Mouse (Mus musculus) heart, postnatal 4 days (tissue): ENCODE measurements around the gene Fkrp. TPM values are rescaled to one million over a fixed set of nuclear protein-coding genes. Genes with fewer than 3 reads are reported as not detected.
A peak's percentile ranks its signal among the peaks of the same experiment; 100 is the strongest.

Experiments used
- DNase-seq: peaks from one replicate; pipeline ENCODE4 v3.0.0; 2021
- total RNA-seq, 2 experiments: library from RNA; stranded (reverse); gene quantifications; 2 replicates each; pipeline ENCODE4 v1.2.3; 2021

Gene Fkrp
- total RNA-seq, 2 experiments from 2014 or later, result 45.0 to 49.2 TPM

- no peak for DNase-seq
Measured at GRCm38 (mm10) chr7:16792316-16792715, 24.2 kb downstream of the Fkrp start.

GRCm38 (mm10) chr7:16785541-16786083 is 30.9 kb downstream of the Fkrp start:
- DNase-seq, result no peak

- DNase-seq, result no peak
Measured at GRCm38 (mm10) chr7:16784498-16784976, 32.0 kb downstream of the Fkrp start.

GRCm38 (mm10) chr7:16783758-16784415 is 32.6 kb downstream of the Fkrp start:
- DNase-seq, result peak; percentile 75

- peak; percentile 21 for DNase-seq
Measured at GRCm38 (mm10) chr7:16783224-16783688, 33.3 kb downstream of the Fkrp start.

GRCm38 (mm10) chr7:16782555-16783125 is 33.9 kb downstream of the Fkrp start:
- no peak for DNase-seq

- peak; percentile 26 for DNase-seq
Measured at GRCm38 (mm10) chr7:16781816-16782554, 34.5 kb downstream of the Fkrp start.

- no peak for DNase-seq
Measured at GRCm38 (mm10) chr7:16781555-16781815, 35.0 kb downstream of the Fkrp start.

- DNase-seq, result peak; percentile 91
Measured at GRCm38 (mm10) chr7:16780825-16781554, 35.5 kb downstream of the Fkrp start, which contains the start of gene Slc1a5. TSS of gene Slc1a5 (plus strand) at chr7:16781340.

GRCm38 (mm10) chr7:16780076-16780475 is 36.5 kb downstream of the Fkrp start:
- DNase-seq, result peak; percentile 26

GRCm38 (mm10) chr7:16775888-16776287 is 40.6 kb downstream of the Fkrp start:
- no peak for DNase-seq

- no peak for DNase-seq
Measured at GRCm38 (mm10) chr7:16766443-16766842, 50.1 kb downstream of the Fkrp start.

- DNase-seq, result no peak
Measured at GRCm38 (mm10) chr7:16763463-16764218, 52.9 kb downstream of the Fkrp start.

GRCm38 (mm10) chr7:16761630-16762029 is 54.9 kb downstream of the Fkrp start:
- DNase-seq, result peak; percentile 20

- peak; percentile 78 for DNase-seq
Measured at GRCm38 (mm10) chr7:16761005-16761481, 55.5 kb downstream of the Fkrp start.

- peak; percentile 64 for DNase-seq
Measured at GRCm38 (mm10) chr7:16760292-16760691, 56.2 kb downstream of the Fkrp start.

Other genes starting within 250 kb of the Fkrp start
- gene Arhgap35, start 201.7 kb downstream of the Fkrp start, total RNA-seq, result 10 to 100 TPM; 71.9 to 74.5 TPM
- under 1 TPM; 0.38 to 0.64 TPM for gene Ceacam15, start 141.0 kb downstream of the Fkrp start, total RNA-seq
- not detected for gene Ceacam9, start 94.8 kb downstream of the Fkrp start, total RNA-seq
- gene Ap2s1, start 78.3 kb downstream of the Fkrp start, total RNA-seq, result 100 to 1,000 TPM; 127 to 129 TPM
- 10 to 100 TPM; 28.4 to 28.7 TPM for gene Slc1a5, start 35.4 kb downstream of the Fkrp start, total RNA-seq
- gene Strn4, start 843 bp downstream of the Fkrp start, total RNA-seq, result 10 to 100 TPM; 87.0 to 99.9 TPM
- gene Prkd2, start 26.2 kb upstream of the Fkrp start, total RNA-seq, result 10 to 100 TPM; 23.0 to 23.4 TPM
- 10 to 100 TPM; 45.2 to 48.6 TPM for gene Dact3, start 58.6 kb upstream of the Fkrp start, total RNA-seq
- 1 to 10 TPM; 1.4 to 1.8 TPM for gene Gng8, start 75.1 kb upstream of the Fkrp start, total RNA-seq
- gene Ptgir, start 89.8 kb upstream of the Fkrp start, total RNA-seq, result 1 to 10 TPM; 1.9 to 2.7 TPM
- gene Calm3, start 107.4 kb upstream of the Fkrp start, total RNA-seq, result 100 to 1,000 TPM; 309 to 310 TPM
- 1 to 10 TPM; 6.3 to 7.3 TPM for gene Pnmal2, start 128.0 kb upstream of the Fkrp start, total RNA-seq
- not detected for gene Pnmal1, start 142.9 kb upstream of the Fkrp start, total RNA-seq
- under 1 TPM in 1 of 2 experiments, not detected in 1; 0.05 TPM for gene Gm42372, start 166.4 kb upstream of the Fkrp start, total RNA-seq
- gene Ccdc8, start 176.0 kb upstream of the Fkrp start, total RNA-seq, result 10 to 100 TPM; 22.0 to 24.5 TPM
- 100 to 1,000 TPM; 109 TPM for gene Ppp5c, start 211.2 kb upstream of the Fkrp start, total RNA-seq
- 1 to 10 TPM; 3.1 to 3.8 TPM for gene Hif3a, start 245.7 kb upstream of the Fkrp start, total RNA-seq